9 mouse cellular contexts compared by ENCODE assay signal in genomic region chr7:142349308-142349961, GRCm38 (mm10). TPM values are rescaled to one million over a fixed set of nuclear protein-coding genes. Genes with fewer than 3 reads are reported as not detected.
DNase-seq lines count a peak whose midpoint lies in the region; ATAC-seq lines count a peak whose summit lies in the region.
"Had no signal": no experiment of that assay in that cellular context is flagged by ENCODE, and none has a peak within 500 bp of the region (broad histone marks: within the 10 kb centered on the region; RNA-seq: fewer than 3 reads in every experiment).

No protein-coding gene starts in this region.

- no peaks in the 10 kb centered on the region for H3K27me3 ChIP-seq in forebrain, embryonic 15.5 days
- no peaks in the 10 kb centered on the region for H3K27me3 ChIP-seq in neural tube, embryonic 13.5 days

- intact Hi-C loops in left cerebral cortex, postnatal 4 days (cut with DNase I) = no loop called here
- intact Hi-C loops in heart, postnatal 14 days (cut with DNase I) = no loop called here

- peak overlapping the region; percentile 79 for H3K27ac ChIP-seq in forebrain, embryonic 15.5 days (replicated peaks)
- H3K27ac ChIP-seq in neural tube, embryonic 13.5 days (replicated peaks) = 0 out of 2 replicates have a peak overlapping the region, but pooled peaks have one; percentile 28

- H3K4me2 ChIP-seq in forebrain, embryonic 15.5 days (replicated peaks) = no peak overlapping the region
- no peak overlapping the region for H3K4me2 ChIP-seq in neural tube, embryonic 13.5 days

- peaks cover 21% of the 10 kb centered on the region for H3K4me1 ChIP-seq in forebrain, embryonic 15.5 days
- peaks cover 5% of the 10 kb centered on the region for H3K4me1 ChIP-seq in neural tube, embryonic 13.5 days (replicated peaks)

- peak; percentile 45 to 62 for DNase-seq in left cerebral cortex, adult 9 months (ENCODE audit: low spot score in 2 of 2)
- DNase-seq in left cerebral cortex, postnatal 4 days = no peak
- DNase-seq in layer of hippocampus, postnatal 36 days = peak; percentile 62 to 63
- no peak for DNase-seq in kidney, adult 9 months
- DNase-seq in spleen, postnatal 36 days (ENCODE audit: low spot score in 2 of 2) = no peak
- no peak for DNase-seq in heart, postnatal 14 days

- H3K9ac ChIP-seq in forebrain, embryonic 15.5 days (replicated peaks) = no peak overlapping the region
- 0 out of 2 replicates have a peak overlapping the region, but pooled peaks have one; percentile 22 for H3K9ac ChIP-seq in neural tube, embryonic 13.5 days

- WGBS in forebrain, embryonic 15.5 days = 29% methylated on average over 9 of the region's 9 CpGs
- 27% methylated on average over 9 of the region's 9 CpGs for WGBS in neural tube, embryonic 13.5 days

- no peaks in the 10 kb centered on the region for H3K36me3 ChIP-seq in forebrain, embryonic 15.5 days
- no peaks in the 10 kb centered on the region for H3K36me3 ChIP-seq in neural tube, embryonic 13.5 days
- H3K36me3 ChIP-seq: G1E had no signal

- H3K9me3 ChIP-seq in forebrain, embryonic 15.5 days = no peaks in the 10 kb centered on the region
- no peaks in the 10 kb centered on the region for H3K9me3 ChIP-seq in neural tube, embryonic 13.5 days
- H3K9me3 ChIP-seq: G1E had no signal

- no peak overlapping the region for H3K4me3 ChIP-seq in forebrain, embryonic 15.5 days
- no peak overlapping the region for H3K4me3 ChIP-seq in neural tube, embryonic 13.5 days

- peak; percentile 88 for ATAC-seq in forebrain, embryonic 15.5 days (replicated peaks)
- ATAC-seq in neural tube, embryonic 13.5 days (ENCODE audit: low read depth) = no peak; the same call in 1 of the 2 replicates

RNA-seq across cellular contexts. Expression of gene Ifitm10, which starts 24.1 kb away (rescaled TPM):
- 1 to 10 TPM; 6.3 to 9.4 TPM for total RNA-seq in left cerebral cortex, postnatal 4 days (2021)
- polyA plus RNA-seq in forebrain, embryonic 15.5 days (2015; fragmentation: Nextera tagmentation; extraction: Ambion mirVana) = 2.4 and 3.1 TPM in 2 replicates
- total RNA-seq in layer of hippocampus, postnatal 36 days (2021) = 10 to 100 TPM; 34.2 to 35.7 TPM
- 2.5 and 3.0 TPM in 2 replicates for polyA plus RNA-seq in neural tube, embryonic 13.5 days (2015; fragmentation: Nextera tagmentation; extraction: Ambion mirVana)
- total RNA-seq in heart, postnatal 14 days (2021) = 1 to 10 TPM; 1.7 to 2.1 TPM

RNA-seq across cellular contexts. Expression of gene Gm49369, which starts 33.0 kb away (rescaled TPM):
- total RNA-seq in left cerebral cortex, postnatal 4 days (2021) = 1 to 10 TPM in 1 of 2 experiments, not detected in 1; 5.0 TPM
- 1.0 and 3.0 TPM in 2 replicates for polyA plus RNA-seq in forebrain, embryonic 15.5 days (2015; fragmentation: Nextera tagmentation; extraction: Ambion mirVana)
- not detected for total RNA-seq in layer of hippocampus, postnatal 36 days (2021)
- polyA plus RNA-seq in neural tube, embryonic 13.5 days (2015; fragmentation: Nextera tagmentation; extraction: Ambion mirVana) = 1.9 TPM in 1 of 2 replicates, not detected in the other
- 1 to 10 TPM; 2.4 to 6.7 TPM for total RNA-seq in heart, postnatal 14 days (2021)

RNA-seq across cellular contexts. Expression of gene Ctsd, which starts 38.4 kb away (rescaled TPM):
- total RNA-seq in left cerebral cortex, postnatal 4 days (2021) = 100 to 1,000 TPM; 133 to 157 TPM
- polyA plus RNA-seq in forebrain, embryonic 15.5 days (2015; fragmentation: Nextera tagmentation; extraction: Ambion mirVana) = 195 and 218 TPM in 2 replicates
- total RNA-seq in layer of hippocampus, postnatal 36 days (2021) = 100 to 1,000 TPM; 289 to 292 TPM
- polyA plus RNA-seq in neural tube, embryonic 13.5 days (2015; fragmentation: Nextera tagmentation; extraction: Ambion mirVana) = 282 and 288 TPM in 2 replicates
- total RNA-seq in heart, postnatal 14 days (2021) = 100 to 1,000 TPM; 572 to 613 TPM

RNA-seq across cellular contexts. Expression of gene Krtap5-4, which starts 46.1 kb away (rescaled TPM):
- total RNA-seq in left cerebral cortex, postnatal 4 days (2021) = not detected
- not detected in 2 replicates for polyA plus RNA-seq in forebrain, embryonic 15.5 days (2015; fragmentation: Nextera tagmentation; extraction: Ambion mirVana)
- not detected for total RNA-seq in layer of hippocampus, postnatal 36 days (2021)
- polyA plus RNA-seq in neural tube, embryonic 13.5 days (2015; fragmentation: Nextera tagmentation; extraction: Ambion mirVana) = not detected in 2 replicates
- not detected for total RNA-seq in heart, postnatal 14 days (2021)
- total RNA-seq: G1E had no signal
- polyA plus RNA-seq: G1E had no signal

RNA-seq across cellular contexts. Expression of gene Krtap5-1, which starts 52.5 kb away (rescaled TPM):
- total RNA-seq in left cerebral cortex, postnatal 4 days (2021) = not detected
- polyA plus RNA-seq in forebrain, embryonic 15.5 days (2015; fragmentation: Nextera tagmentation; extraction: Ambion mirVana) = not detected in 2 replicates
- total RNA-seq in layer of hippocampus, postnatal 36 days (2021) = not detected
- not detected in 2 replicates for polyA plus RNA-seq in neural tube, embryonic 13.5 days (2015; fragmentation: Nextera tagmentation; extraction: Ambion mirVana)
- not detected for total RNA-seq in heart, postnatal 14 days (2021)
- total RNA-seq: G1E had no signal
- polyA plus RNA-seq: G1E had no signal

Comparison
In these comparisons a context has a peak if more than half of its experiments do, and no peak if none do; other contexts are left out.
1. DNase-seq: peak in left cerebral cortex, adult 9 months (2 of 2) and layer of hippocampus, postnatal 36 days (2 of 2); none in left cerebral cortex, postnatal 4 days (single experiment), kidney, adult 9 months (single experiment), spleen, postnatal 36 days (0 of 2) and heart, postnatal 14 days (0 of 2).